Mouse (Mus musculus) layer of hippocampus, adult 9-11 months (tissue): ENCODE data around the gene Hpse2.
"Not testable (repeated sequence)": the region's sequence is repeated elsewhere in the genome, so short reads cannot be mapped to it uniquely, and the experiment has no call there.

Experiments used
- DNase-seq: peaks from one replicate; pipeline ENCODE4 v3.0.0; 2022

Gene Hpse2

DNA sequence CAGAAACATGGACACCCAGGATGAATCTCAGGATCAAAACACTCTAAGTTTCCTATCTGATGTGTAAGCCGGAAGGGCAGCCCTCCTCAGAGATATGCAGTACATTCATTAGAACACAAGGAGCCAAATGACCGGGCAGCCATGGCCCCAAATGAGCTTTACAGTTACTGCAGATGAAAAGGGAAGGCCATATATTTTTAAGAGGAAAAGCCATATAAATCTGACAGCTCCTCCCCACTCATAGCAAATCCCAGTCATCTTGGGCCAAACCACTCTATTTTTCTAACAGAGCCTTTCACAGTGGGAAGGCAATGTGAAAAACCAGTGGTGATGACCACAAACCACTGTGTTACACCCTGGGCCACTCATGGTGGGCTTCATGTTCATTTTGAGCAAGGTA is 549.9 kb downstream of the Hpse2 start:
- no peak for DNase-seq

DNA sequence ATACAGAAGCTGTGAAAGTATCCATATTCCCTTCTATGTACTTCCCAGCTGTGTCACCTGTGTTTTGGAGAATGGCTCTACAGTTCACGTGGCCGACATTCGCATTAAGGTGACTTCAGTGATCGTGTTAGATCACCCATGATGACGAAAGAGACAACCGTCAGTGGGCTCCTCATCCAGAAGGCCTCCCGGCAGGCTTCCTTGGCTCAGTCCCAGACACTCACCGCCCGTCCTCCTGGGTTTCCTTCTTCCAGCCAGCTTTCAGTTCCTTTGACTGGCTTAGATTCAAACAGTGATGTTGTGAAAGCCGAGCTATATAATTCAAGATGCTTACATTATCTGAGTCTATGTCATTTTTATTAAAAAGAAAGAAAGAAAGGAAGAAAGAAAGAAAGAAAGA is 550.6 kb downstream of the Hpse2 start:
- DNase-seq: no peak

DNA sequence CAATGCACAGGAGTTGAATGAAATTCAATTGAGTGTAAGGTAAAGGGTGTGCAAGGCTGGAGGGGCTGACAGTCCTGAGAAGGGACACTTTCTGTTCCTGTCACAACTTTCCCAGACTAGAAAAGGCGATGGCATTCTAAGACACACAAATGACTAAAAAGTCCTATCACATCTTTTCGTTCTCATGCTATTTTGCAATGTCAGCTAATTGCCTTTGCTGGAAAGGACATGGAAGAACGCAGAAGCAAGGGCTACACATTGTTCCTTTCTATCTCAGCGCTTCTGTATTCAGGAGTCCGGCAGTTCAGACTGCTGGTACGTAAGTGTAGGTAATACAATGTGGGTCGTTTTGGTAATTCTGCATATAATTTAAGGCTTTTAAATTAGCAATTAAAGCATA is 555.0 kb downstream of the Hpse2 start:
- no peak for DNase-seq

GRCm38 (mm10) chr19:42832251-42832650 is 555.9 kb downstream of the Hpse2 start:
- DNase-seq: no peak

DNA sequence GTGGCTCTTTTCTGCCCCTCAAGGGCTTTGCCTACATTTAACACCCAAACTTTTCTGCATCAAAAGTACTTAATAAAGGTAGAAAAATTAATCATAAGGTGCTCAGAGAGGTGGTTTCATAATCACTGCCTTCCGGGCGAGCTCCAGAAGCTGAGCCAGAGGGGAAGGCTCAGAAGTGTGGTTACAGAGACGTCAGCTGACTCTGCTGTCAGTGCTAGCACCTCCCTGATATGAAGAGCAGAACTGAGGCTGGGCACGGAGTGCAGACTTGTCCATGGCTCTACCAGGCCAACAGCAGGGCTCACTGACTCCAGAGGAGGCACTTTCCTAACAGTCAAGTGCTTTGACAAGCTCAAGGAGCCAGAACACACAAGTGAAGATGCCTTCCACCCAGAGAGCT is 559.0 kb downstream of the Hpse2 start:
- DNase-seq: no peak

DNA sequence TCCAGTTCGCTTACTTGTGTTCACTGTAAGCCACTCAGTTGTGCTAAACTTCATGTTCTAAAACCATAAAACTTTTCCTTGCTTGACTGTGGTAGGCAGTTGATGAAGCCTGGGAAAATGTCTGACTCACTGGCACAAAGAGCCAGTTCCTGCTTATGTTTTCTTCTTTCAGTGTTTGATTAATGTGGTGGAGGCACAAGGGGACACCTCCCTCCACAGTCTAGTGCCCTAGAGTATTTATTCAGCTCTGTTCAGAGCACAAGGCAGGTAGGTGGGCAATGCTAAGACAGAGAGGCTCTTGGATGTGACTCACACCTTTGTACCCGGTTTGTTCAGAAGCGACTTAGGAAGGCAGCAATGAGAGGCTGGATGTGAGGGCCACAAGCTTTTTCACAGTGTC is 560.3 kb downstream of the Hpse2 start:
- DNase-seq: no peak

GRCm38 (mm10) chr19:42820109-42820508 is 568.0 kb downstream of the Hpse2 start:
- DNase-seq: no peak

GRCm38 (mm10) chr19:42817761-42818160 is 570.4 kb downstream of the Hpse2 start:
- DNase-seq: no peak

DNA sequence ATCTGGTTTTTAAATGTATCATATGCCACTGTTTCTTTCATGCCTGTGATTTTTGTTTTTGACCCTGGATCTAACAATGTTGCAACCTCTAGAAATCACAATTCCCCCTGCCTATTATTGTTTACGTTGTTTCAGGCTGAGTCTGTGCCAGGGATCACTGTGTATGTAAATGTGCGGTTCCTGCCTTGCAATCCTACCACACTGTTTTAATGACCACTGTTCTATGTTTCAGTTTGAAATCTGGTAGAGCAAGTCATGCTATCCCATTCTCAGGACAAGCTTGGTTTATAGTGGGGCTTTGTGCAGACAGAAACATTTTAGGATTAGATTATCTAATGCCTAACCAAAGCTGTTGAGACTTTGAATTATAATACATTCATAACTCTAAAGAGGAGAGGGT is 571.9 kb downstream of the Hpse2 start:
- DNase-seq: no peak

- no peak for DNase-seq
Observed at GRCm38 (mm10) chr19:42810140-42810539, 578.0 kb downstream of the Hpse2 start.

GRCm38 (mm10) chr19:42809491-42809890 is 578.7 kb downstream of the Hpse2 start:
- no peak for DNase-seq

DNA sequence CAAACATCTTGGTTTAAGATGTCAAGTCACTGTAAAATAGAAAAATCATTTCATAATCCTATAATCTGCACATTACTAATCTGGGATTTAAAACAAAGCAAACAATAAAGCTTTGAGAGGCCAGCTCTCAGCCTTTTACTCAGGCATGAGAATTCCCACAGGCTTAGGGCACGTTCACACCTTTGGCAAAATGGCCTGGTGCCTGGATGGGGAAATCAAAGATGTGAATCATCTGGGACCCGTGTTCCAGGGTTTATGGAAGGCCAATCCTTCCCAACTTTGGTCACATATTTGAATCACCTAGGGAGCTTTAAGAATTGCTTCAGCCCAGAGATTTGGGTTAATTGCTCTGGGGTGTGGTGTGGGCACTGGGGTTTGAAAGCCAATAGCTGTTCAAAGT is 590.3 kb downstream of the Hpse2 start:
- no peak for DNase-seq

DNA sequence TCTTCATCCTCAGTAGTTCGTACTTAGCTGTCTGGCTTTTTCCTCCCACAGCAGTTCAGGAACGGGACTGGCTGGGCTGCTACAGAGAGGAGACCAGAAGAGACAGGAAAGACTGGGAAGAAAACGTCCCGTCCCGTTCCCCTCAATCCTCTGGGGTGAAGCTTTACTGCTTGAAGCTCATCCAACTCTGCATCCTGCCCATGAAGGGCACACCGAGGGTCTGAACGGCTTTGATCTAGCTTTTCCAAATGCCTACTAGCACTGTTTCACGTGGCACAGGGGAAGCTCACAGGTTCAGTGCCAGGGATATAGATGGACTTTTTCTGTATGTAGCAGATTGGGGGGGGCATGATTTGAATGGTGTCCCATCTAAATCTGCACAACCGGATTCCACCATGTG is 592.4 kb downstream of the Hpse2 start:
- no peak for DNase-seq

DNA sequence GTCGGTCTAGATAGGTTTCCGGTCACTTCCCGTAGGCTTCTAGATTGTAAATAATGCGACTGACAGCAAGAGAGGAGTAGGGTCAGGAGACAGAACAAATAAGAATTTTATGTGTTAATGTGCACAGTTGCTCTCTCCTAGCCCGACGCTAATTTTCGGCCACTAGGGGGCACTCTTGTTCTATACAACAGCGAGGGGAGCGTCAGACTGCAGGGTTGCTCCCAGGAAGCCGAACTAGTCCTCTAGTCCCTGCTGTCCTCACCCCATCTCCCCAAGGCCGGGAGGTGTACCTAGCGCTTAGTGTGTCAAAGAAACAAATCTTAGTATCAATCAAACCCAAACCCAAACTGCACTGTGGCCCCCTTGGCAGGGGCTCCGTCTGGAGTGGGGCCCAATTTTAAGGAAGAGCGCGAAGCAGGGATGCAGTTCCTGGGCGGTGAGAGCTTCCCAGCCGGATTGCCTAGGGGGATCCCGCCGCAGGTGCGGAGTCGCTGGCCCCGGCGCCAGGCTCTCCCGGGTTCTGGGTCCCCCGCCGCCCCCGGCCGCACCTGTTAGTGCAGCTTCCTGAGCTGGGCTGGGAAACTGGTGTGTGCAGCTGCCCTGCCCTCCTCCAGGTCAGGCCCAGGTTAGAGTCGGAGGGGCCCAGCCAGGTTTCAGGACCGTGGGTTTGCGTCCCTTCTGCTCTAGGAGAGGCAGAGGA is 593.1 kb downstream of the Hpse2 start:
- peak; percentile 83 for DNase-seq

DNA sequence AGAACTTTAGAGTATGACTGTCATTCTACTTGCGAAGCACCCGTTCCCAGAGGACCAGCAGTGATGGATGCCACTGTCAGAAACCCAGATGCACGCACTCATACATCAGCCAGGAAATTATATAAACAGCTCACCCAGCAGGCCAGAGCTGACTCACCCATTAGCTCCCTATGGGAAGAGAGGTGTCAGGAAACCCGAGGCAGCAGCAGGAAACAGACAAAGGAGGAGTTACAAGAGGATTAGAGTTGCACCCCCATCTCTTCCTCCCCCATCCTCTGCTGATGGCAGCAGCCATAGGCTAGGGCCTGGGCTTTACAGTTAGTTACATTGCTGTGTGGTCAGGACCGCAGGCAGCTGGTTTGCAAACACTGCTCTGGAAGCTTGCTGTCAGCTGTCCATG is 599.8 kb downstream of the Hpse2 start:
- DNase-seq: no peak

GRCm38 (mm10) chr19:42785562-42786220 is 602.5 kb downstream of the Hpse2 start:
- DNase-seq: no peak

GRCm38 (mm10) chr19:42785129-42785528 is 603.0 kb downstream of the Hpse2 start:
- DNase-seq: no peak

DNA sequence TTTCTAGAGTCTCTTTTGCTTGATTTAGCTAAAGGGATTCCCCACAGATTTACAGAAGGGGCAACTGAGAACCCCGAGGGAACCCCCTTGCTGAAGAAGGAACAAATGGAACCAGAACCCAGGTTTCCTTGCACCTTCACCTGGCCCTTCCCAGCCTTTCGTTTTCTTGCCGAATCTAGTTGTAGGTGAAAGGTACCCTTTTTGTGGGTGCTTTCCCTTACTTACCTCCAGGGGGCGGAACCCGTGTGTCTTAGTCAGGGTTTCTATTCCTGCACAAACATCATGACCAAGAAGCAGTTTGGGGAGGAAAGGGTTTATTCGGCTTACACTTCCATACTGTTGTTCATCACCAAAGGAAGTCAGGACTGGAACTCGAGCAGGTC is 608.0 kb downstream of the Hpse2 start:
- not testable (repeated sequence) for DNase-seq

DNA sequence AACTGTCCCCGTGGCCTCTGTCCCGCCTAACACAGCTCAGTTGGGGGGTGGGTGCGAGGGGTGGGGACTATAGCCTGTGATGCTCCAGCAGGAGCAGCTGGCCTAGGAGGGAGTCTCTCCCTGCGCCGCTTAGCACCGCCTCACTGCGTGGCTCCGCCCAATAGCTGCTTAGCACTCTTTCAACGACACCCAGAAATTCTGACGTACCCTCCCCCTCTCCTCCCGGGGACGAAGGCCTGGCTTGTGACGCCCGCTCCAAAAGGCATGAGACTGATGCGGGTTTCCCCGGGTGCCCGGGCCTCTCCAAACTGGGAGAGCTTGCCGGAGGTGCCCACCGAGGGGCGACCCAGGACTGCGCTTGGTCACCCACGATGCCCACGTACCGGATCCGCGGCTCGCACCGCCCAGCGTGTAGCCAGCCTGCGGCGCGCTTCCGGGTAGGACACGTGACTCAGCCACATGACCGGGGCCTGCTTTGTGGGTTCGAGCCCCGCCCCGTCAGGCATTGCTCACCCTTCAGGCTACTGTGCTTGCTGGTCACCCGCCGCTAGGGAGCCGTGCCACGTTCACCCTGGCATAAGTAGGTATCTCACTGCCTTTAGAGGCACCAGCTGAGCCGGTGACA is 608.5 kb downstream of the Hpse2 start, which contains the start of gene Hps1:
TSS of gene Hps1 (minus strand) at position 448 of the 625 bp plus-strand sequence.
- peak; percentile 94 for DNase-seq

DNA sequence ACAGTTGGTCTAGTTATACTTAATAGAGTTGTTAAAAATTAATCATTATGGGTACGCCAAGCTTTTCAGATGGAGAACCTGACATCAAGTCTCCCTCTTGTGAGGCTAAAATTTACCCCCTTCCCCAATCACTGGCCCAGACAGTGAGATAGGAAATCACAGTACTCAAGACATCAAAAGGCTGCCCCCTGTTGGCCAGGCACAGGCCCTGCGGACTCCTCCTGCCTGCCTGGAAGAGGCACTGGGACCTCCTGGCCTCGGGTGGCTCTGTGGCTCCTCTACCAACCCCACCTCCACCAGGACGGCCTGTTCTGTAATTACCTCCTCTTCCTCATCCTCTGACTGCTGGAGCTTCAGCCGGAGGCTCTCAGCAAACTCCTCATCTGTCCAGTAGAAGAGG is 610.4 kb downstream of the Hpse2 start:
- DNase-seq: peak; percentile 31

- no peak for DNase-seq
Observed at GRCm38 (mm10) chr19:42776813-42777212, 611.3 kb downstream of the Hpse2 start.

DNA sequence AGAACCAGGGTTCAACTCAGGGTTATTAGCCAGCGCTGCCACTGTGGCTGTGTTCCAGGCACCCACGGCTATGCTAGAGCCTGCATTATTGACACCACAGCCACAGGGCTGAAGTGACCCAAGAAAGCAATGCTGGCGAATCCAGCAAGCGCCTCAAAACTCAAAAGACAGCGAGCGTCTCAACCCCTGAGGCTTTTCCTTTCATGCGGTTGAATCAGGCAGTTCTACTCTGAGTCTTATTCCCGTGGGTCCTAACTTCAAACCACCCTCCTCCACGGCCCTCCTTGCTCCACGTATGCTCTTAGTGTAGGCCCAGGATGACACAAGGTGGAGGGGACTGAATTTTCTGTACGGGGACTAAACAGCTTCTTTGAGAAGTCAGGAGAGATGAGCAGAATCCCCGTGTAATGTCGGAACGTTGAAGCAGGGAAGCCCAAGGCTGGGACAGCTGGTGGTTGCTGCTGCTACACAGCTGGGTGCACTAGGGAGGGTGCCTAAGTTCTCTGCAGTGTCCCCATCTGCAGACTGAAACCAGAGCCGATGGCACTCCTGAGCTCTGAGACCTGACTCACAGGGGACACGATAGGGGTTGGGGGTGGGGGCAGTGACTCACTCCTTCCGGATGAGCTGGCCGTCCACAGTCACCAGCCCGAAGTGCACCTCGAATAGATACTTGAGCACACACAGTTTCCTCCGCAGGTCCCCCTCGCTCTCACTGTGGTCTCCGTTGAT is 617.8 kb downstream of the Hpse2 start:
- DNase-seq: no peak

GRCm38 (mm10) chr19:42769648-42770047 is 618.5 kb downstream of the Hpse2 start:
- no peak for DNase-seq

DNA sequence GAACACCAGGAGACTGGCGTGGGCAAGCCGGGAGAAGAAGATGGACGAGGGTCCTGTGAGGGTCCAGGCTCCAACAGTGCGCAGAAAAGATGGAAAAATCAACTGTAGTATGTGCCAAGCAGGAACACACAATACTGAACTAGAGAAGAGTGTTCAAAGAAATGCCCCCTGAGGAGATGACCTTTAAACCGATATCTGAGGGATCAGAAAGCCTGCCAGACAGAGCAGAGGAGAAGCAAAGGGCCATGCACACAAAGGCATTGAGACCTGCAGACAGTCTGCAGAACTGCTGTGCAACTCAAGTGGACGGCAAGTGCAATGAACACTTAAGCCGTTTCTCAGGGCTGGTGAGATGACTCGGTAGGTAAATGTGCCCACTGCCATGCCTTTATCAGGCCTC is 620.8 kb downstream of the Hpse2 start:
- no peak for DNase-seq
